In genomic region chr12:110497485-110497884, GRCm38 (mm10) we compare ENCODE assay signal across 12 mouse cellular contexts. TPM values are rescaled to one million over a fixed set of nuclear protein-coding genes. Genes with fewer than 3 reads are reported as not detected.
DNase-seq lines count a peak whose midpoint lies in the region; ATAC-seq and TF ChIP-seq lines count a peak whose summit lies in the region.
"Had no signal": no experiment of that assay in that cellular context is flagged by ENCODE, and none has a peak within 500 bp of the region (broad histone marks: within the 10 kb centered on the region; RNA-seq: fewer than 3 reads in every experiment).

No protein-coding gene starts in this region.

- peaks cover 24 to 39% of the 10 kb centered on the region in 2 experiments for H3K4me1 ChIP-seq in MEL (ENCODE audit: control insufficient read depth in 1 of 2, insufficient read depth in 2 of 2, low read length in 2 of 2)
- peaks cover 31% of the 10 kb centered on the region for H3K4me1 ChIP-seq in intestine, postnatal 0 days (replicated peaks; ENCODE audit: control insufficient read depth, insufficient read depth, low read length)
- H3K4me1 ChIP-seq in forebrain, postnatal 0 days (ENCODE audit: insufficient read depth) = 0 out of 2 replicates have a peak, but pooled peaks cover 4% of the 10 kb centered on the region

- TF ChIP-seq EP300 in MEL (IDR thresholded peaks at IDR 0.05; ENCODE audit: low read depth in 1 of 2, low read length in 2 of 2) = no peak

- H3K36me3 ChIP-seq in MEL (ENCODE audit: control insufficient read depth in 1 of 2, insufficient read depth in 2 of 2, low read length in 2 of 2) = peaks cover 3 to 36% of the 10 kb centered on the region in 2 experiments; a peak in 2 of 4 replicates
- H3K36me3 ChIP-seq in intestine, postnatal 0 days (ENCODE audit: control insufficient read depth, insufficient read depth) = peaks cover 3% of the 10 kb centered on the region; the same call in 1 of the 2 replicates
- 0 out of 2 replicates have a peak, but pooled peaks cover 5% of the 10 kb centered on the region for H3K36me3 ChIP-seq in forebrain, postnatal 0 days (ENCODE audit: insufficient read depth)
- H3K36me3 ChIP-seq: limb, embryonic 12.5 days; midbrain, embryonic 12.5 days had no signal

- no peaks in the 10 kb centered on the region for H3K27me3 ChIP-seq in MEL (ENCODE audit: control insufficient read depth in 1 of 2, insufficient read depth in 2 of 2, low read length in 2 of 2)
- no peaks in the 10 kb centered on the region for H3K27me3 ChIP-seq in intestine, postnatal 0 days (replicated peaks; ENCODE audit: control insufficient read depth, insufficient read depth, low read length)
- H3K27me3 ChIP-seq in forebrain, postnatal 0 days (ENCODE audit: insufficient read depth, low read length) = no peaks in the 10 kb centered on the region
- H3K27me3 ChIP-seq: limb, embryonic 12.5 days; midbrain, embryonic 12.5 days had no signal

- H3K4me2 ChIP-seq in intestine, postnatal 0 days (replicated peaks; ENCODE audit: low read depth) = peak overlapping the region; percentile 58
- no peak overlapping the region for H3K4me2 ChIP-seq in forebrain, postnatal 0 days (ENCODE audit: low read depth)
- H3K4me2 ChIP-seq: hindbrain, embryonic 14.5 days; limb, embryonic 12.5 days; midbrain, embryonic 12.5 days had no signal

- no peaks in the 10 kb centered on the region for H3K9me3 ChIP-seq in MEL (replicated peaks; ENCODE audit: insufficient read depth, low read length)
- no peaks in the 10 kb centered on the region for H3K9me3 ChIP-seq in intestine, postnatal 0 days (ENCODE audit: control insufficient read depth)
- no peaks in the 10 kb centered on the region for H3K9me3 ChIP-seq in forebrain, postnatal 0 days (ENCODE audit: low read length)
- H3K9me3 ChIP-seq: limb, embryonic 12.5 days; midbrain, embryonic 12.5 days had no signal

- intact Hi-C loops in gastrocnemius, postnatal 36 days (cut with DNase I) = loop anchor here (5.0 kb wide), 1 partner anchor 40 kb away; no protein-coding TSS in a partner anchor

- no peak for ATAC-seq in CD4-positive, CD25-positive, alpha-beta regulatory T cell, adult 4 months
- no peak for ATAC-seq in intestine, postnatal 0 days
- ATAC-seq in forebrain, postnatal 0 days = no peak

- TF ChIP-seq POLR2A in MEL (IDR thresholded peaks at IDR 0.05; ENCODE audit: control insufficient read depth in 1 of 2, insufficient read depth in 1 of 2, low read depth in 1 of 2, low read length in 2 of 2, poor library complexity in 1 of 2) = no peak

- no peak for TF ChIP-seq CTCF in layer of hippocampus, adult 2 months (conservative IDR thresholded peaks at IDR 0.05)
- no peak for TF ChIP-seq CTCF in MEL (IDR thresholded peaks at IDR 0.05 in 2 of 3, conservative IDR thresholded peaks at IDR 0.05 in 1 of 3; ENCODE audit: control insufficient read depth in 1 of 3, insufficient read depth in 1 of 3, low read depth in 2 of 3, low read length in 3 of 3, poor library complexity in 1 of 3, severe bottlenecking in 1 of 3)
- TF ChIP-seq CTCF in intestine, postnatal 0 days (IDR thresholded peaks at IDR 0.05; ENCODE audit: low read depth) = no peak
- no peak for TF ChIP-seq CTCF in forebrain, postnatal 0 days (IDR thresholded peaks at IDR 0.05; ENCODE audit: low read depth)

- no peak for TF ChIP-seq RAD21 in MEL (IDR thresholded peaks at IDR 0.05; ENCODE audit: low read depth, low read length)

- 43% methylated on average over 8 of the region's 8 CpGs for WGBS in intestine, postnatal 0 days
- 90% methylated on average over 8 of the region's 8 CpGs for whole genome bisulfite sequencing in forebrain, postnatal 0 days

- peak overlapping the region; percentile 63 for H3K9ac ChIP-seq in MEL (ENCODE audit: control insufficient read depth, low read depth, low read length, poor library complexity, severe bottlenecking)
- H3K9ac ChIP-seq in intestine, postnatal 0 days (ENCODE audit: low read depth, low read length) = 0 out of 2 replicates have a peak overlapping the region, but pooled peaks have one; percentile 37
- no peak overlapping the region for H3K9ac ChIP-seq in forebrain, postnatal 0 days
- H3K9ac ChIP-seq: hindbrain, embryonic 14.5 days; limb, embryonic 12.5 days; midbrain, embryonic 12.5 days had no signal

- H3K79me2 ChIP-seq in MEL (ENCODE audit: control insufficient read depth, insufficient read depth, low read length, poor library complexity) = peaks cover 82% of the 10 kb centered on the region

- H3K27ac ChIP-seq in layer of hippocampus, adult 2 months = 0 out of 2 replicates have a peak overlapping the region, but pooled peaks have one; percentile 10
- peak overlapping the region; percentile 29 for H3K27ac ChIP-seq in MEL (ENCODE audit: control insufficient read depth, low read depth, low read length)
- peak overlapping the region; percentile 86 for H3K27ac ChIP-seq in intestine, postnatal 0 days (ENCODE audit: low read depth, low read length)
- H3K27ac ChIP-seq in forebrain, postnatal 0 days (ENCODE audit: low read depth, low read length) = no peak overlapping the region
- H3K27ac ChIP-seq: hindbrain, embryonic 14.5 days; limb, embryonic 12.5 days; midbrain, embryonic 12.5 days had no signal

- no peak overlapping the region for H3K4me3 ChIP-seq in layer of hippocampus, adult 2 months
- H3K4me3 ChIP-seq in MEL (ENCODE audit: control insufficient read depth in 1 of 2, insufficient read depth in 1 of 2, low read depth in 2 of 2, low read length in 2 of 2) = no peak overlapping the region; a peak in 1 of 4 replicates
- H3K4me3 ChIP-seq in intestine, postnatal 0 days (ENCODE audit: low read depth, low read length) = no peak overlapping the region
- H3K4me3 ChIP-seq in forebrain, postnatal 0 days (ENCODE audit: low read depth, low read length) = no peak overlapping the region
- H3K4me3 ChIP-seq: limb, embryonic 12.5 days; midbrain, embryonic 12.5 days had no signal

- DNase-seq in CD4-positive, CD25-positive, alpha-beta regulatory T cell, adult 2 months (ENCODE audit: low read depth, low spot score) = peak; percentile 61
- DNase-seq in layer of hippocampus, adult 2 months (ENCODE audit: low spot score in 2 of 2) = no peak
- no peak for DNase-seq in layer of hippocampus, adult 11-12 months (ENCODE audit: low spot score)
- DNase-seq in MEL (ENCODE audit: low read depth, low spot score) = peak; percentile 54
- no peak for DNase-seq in forebrain, postnatal 0 days
- no peak for DNase-seq in gastrocnemius, postnatal 36 days
- DNase-seq: cerebellum, adult 8-10 months had no signal

TF ChIP-seq in MEL, 35 proteins besides CTCF, POLR2A, EP300 and RAD21:
- TF ChIP-seq MXI1 (IDR thresholded peaks at IDR 0.05; ENCODE audit: low read depth, low read length) = peak; percentile 33; the same call in 1 of the 2 replicates
- no peak for TF ChIP-seq MAFK (IDR thresholded peaks at IDR 0.05; ENCODE audit: borderline replicate concordance, low read depth, low read length)
- TF ChIP-seq GATA1 (IDR thresholded peaks at IDR 0.05; ENCODE audit: low read depth, low read length) = peak; percentile 41

RNA-seq across cellular contexts. Expression of gene Ppp2r5c, which starts 50.6 kb away (rescaled TPM):
- polyA plus RNA-seq in CD4-positive, CD25-positive, alpha-beta regulatory T cell, adult 4 months (2017; shearing (Covaris generic)) = 100 to 1,000 TPM; 490 to 635 TPM
- 100 to 1,000 TPM; 243 to 252 TPM for total RNA-seq in layer of hippocampus, adult 2 months (2021)
- total RNA-seq in MEL (2012; rRNA removed) = 72.0 and 78.6 TPM in 2 replicates
- 10 to 100 TPM; 93.9 to 100.0 TPM for polyA plus RNA-seq in MEL (2012; ENCODE audit: insufficient read depth in 1 of 2, insufficient read length in 2 of 2, low read depth in 1 of 2, low replicate concordance in 2 of 2, missing spikeins in 1 of 2)
- polyA plus RNA-seq in intestine, postnatal 0 days (2015; fragmentation: Nextera tagmentation; extraction: Ambion mirVana) = 138 and 143 TPM in 2 replicates
- 171 and 191 TPM in 2 replicates for total RNA-seq in forebrain, postnatal 0 days (2014; rRNA removed)
- 147 and 169 TPM in 2 replicates for polyA plus RNA-seq in forebrain, postnatal 0 days (2015; fragmentation: Nextera tagmentation; extraction: Ambion mirVana)
- total RNA-seq in gastrocnemius, postnatal 36 days (2021) = 10 to 100 TPM; 61.1 to 68.9 TPM

Comparison
In these comparisons a context has a peak if more than half of its experiments do, and no peak if none do; other contexts are left out.
1. DNase-seq: peak in CD4-positive, CD25-positive, alpha-beta regulatory T cell, adult 2 months (single experiment) and MEL (single experiment); none in layer of hippocampus, adult 2 months (0 of 2), layer of hippocampus, adult 11-12 months (single experiment), forebrain, postnatal 0 days (single experiment) and gastrocnemius, postnatal 36 days (0 of 2).